Mouse (Mus musculus) testis, postnatal 14 days (tissue): Measurements from ENCODE around the gene Vsx1.

Experiments
- DNase-seq: peaks from one replicate; pipeline ENCODE4 v3.0.0; 2021; ENCODE audit warnings: low spot score

Gene Vsx1

DNA sequence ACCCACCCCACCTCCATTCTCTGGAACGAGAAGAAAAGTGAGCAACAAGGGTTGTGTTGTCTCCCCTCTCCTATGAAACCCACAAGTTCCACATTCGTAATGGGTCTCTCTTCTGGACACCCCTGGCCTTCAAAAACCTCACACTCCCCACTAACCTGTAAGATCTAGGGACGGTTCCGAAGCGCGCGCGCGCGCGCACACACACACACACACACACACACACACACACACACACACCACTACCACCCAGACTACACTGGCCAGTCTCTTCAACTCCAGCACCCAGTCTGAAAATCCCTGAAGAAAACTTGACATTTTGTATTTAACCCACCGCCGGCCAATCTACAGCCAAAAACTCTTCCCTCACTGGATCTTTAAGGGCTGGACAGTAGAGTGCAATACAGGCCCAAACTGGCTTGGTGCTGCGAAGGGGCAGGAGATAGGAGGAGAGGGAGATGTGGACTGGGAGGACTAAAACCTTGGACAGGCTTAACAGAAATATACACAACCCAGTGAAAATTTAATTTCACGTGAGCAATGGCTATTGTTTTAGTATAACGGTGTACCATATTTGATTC is at the start of gene Vsx1:
Gene Vsx1, minus strand, starts transcription at position 138 of the 578 bp plus-strand sequence.
- DNase-seq, result no peak

DNA sequence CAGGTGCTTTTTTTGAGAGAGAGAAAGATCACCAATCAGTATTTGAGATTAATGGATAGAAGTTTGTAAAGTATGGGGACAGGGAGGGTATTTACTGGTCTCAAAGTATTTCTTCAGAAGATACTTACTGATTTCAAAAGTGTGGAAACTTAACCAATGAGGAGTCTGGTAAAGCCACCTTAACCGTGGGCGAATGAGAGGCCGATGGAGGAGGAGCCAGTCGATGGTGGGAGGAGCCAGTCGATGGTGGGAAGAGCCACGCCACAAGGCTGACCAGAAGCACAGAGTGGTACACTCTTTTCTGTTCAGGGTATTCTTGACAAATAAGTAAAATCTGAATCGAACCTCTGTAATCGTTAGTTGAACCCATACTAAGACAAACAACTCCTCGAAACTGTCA is 48.7 kb upstream of the Vsx1 start:
- no peak for DNase-seq

DNA sequence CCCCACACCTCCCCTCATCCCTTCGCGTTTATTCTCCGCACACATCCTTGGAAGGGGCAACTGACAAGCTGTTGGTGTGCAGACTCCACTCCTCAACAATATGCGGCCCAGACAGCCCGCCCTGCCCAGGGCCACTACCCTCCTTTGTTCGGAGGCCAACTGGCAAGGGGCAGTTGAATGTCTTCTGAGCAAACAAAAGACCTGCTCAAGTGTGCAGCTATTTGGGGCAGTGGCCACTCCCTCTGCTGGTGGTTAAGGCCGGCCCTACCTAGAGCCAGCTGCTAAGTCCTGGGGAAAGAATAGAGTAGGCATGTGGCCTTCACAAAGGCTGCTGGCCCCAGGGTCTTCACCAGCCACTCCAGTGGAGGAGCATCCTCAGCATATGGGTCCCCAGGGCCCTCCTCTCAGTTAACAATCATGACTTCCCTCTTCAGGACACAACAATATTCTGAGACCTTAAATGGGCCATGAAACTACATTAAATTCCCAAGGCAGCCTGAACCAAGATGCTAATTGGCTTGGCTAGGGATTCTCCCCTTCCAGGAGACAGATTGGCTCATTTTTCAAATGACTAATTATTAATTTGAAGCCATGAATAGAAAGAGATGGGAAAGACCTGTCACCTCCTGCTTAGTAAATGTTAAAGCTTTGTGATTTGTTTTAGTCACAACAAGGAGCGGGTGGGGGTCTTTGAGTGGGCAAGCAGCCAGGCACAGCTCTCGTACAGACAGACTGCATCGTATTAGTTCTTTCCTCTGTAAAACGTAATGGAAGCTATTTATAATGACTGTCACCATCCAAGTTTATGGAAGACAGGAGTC is 46.8 kb upstream of the Vsx1 start:
- DNase-seq, result no peak

DNA sequence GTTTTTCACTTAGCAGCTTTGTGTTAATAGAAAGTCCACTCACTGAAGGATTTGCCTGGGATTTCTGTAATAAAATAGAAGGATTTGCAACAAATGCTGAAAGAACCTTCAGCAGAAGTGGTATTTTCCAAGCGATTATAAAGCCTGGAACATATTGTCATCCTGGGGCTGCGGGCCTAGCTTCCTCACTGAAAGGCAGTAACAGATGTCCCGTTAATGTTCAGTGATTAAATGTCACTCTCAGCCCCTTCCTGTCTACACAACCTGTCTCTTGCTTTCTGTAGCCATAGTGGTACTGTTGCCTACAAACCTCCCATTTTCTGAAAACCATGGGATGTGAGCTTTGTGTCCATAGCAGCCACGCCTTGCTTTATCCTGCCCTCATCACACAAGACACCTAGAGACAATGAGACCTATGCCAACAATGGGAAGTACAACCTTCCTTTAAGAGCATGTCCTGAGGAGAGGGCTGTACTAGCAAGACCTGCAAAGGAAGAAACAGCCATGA is 23.1 kb upstream of the Vsx1 start:
- no peak for DNase-seq

DNA sequence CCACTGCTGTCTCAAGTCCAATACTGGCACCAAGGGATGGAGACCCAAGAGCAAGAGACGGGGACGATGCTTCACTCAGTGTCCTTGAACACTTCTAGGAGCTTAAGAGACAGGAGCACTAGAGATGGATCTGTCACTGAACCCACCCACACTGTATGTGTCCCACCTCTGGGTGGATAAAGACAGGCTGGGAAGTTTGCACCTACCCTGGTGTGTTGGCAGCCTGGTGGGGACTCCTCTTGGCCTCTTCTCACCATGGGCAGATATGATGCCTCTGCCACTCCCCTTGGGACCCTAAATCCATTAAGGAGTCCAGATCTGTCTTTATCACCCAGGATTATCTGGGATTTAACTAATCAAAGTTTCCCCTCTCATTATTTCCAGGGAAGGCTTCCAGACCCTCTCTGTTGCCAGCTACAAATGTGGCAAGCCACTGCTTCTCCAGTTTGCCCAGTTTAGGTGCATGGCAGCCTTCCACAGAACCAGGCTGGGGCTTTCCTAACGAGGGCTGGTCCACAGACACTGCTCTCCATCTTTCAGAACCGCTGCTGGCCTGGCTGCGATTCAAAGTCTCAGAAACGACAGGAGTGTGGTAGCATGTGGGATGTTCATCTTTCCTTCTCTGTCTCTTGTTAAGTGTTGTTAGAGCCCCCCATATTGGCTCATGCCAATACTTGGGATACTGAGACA is 2.5 kb upstream of the Vsx1 start:
- DNase-seq, result no peak

DNA sequence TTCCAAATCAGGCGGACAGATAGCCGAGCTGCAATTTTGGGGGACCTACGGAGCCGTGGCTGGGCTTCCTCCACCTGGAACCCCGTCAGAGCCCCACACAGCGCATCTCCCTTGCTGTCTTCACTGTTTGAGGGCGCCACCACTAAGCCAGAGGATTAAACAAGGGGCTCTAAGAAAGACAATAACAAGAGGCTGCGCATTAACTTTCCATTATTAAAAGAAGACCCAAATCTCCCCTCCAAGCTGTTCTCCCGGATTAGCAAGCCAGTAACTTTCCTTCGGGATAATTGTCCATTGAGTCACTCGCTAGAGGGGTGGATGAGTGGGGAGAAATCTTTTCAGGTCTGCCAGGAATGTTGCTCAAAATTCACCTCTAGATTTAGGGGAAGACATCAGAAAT is 1.1 kb upstream of the Vsx1 start:
- no peak for DNase-seq

DNA sequence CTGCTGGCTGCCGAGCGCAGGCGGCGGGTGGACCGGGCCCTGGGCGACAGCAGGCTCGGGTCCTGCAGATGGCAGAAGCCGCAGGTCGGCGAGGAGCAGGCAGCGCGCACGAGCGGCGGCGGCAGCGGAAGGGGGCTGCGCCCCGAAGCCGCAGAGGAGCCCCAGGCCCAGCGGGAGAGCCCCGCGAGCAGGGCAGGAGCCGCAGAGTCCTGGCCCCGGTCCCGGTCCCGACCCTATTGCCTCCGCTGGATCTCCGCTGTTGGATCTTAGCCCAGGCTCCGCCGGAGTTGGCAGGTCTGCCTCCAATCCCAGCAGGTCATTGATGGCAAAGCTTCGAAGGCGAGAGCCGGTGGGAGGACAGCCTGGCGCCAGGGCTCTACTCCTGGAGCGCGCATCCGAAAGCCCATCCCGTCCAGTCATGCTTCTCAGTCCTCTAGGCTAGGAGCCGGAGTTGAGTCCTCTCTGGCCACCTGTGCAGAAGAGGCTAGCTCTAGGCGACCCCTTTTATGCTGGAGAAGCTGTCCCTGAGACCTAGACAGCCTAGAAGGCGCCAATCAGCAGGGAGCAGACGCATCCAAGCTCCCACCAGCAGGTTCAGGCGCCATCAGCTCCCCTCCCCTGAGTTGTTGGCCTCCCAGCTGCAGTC is 496 bp downstream of the Vsx1 start:
- DNase-seq, result no peak

DNA sequence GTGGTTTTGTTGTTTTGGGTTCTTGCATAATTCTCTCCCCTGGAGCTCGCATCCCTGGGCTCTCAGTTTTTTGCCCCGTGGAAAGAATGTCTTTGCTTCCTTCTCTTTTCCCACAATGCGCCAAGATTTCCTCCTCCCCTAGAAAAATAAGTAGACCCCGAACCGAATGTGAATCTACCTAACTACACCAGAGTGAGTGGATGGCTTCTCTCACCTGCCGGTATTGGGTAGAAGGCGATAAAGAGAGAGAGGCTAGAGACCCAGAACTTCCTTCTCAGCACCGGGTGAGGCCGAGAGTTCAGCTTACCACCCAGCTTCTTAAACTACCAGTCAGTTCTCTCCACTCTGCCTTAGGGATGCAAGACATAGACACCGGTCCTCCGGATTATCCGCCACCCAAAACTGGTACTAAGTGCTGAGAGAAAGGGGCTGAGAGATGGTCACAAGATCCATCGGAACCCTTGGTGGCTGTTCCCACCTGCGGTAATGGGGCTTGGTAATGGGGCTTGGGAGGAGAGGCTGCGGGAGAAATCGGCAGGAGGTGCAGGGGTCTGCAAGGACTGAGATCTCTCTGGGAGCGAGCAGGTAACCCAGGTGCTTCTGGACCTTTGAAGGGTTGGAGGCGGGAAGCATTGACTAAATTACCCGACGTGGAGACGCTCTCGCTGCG is 1.2 kb downstream of the Vsx1 start:
- DNase-seq, result no peak

DNA sequence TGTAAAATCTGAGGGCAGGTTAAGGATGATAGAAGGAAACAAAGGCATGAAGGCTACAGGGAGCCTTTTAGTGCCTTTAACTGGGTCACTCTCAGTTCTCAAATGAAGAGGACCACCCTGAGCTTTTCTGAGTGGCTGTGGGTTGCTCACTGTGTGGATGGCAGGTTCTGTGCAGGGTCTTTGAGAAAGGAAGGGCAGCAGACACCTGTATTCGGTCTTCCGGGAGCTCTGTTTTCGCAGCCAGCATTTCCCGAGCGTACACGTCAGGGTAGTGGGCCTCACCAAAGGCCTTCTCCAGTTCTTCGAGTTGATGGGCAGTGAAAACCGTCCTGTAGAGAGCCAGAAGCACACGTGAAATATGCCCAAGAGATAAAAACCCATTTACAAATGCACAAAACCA is 3.8 kb downstream of the Vsx1 start:
- no peak for DNase-seq

DNA sequence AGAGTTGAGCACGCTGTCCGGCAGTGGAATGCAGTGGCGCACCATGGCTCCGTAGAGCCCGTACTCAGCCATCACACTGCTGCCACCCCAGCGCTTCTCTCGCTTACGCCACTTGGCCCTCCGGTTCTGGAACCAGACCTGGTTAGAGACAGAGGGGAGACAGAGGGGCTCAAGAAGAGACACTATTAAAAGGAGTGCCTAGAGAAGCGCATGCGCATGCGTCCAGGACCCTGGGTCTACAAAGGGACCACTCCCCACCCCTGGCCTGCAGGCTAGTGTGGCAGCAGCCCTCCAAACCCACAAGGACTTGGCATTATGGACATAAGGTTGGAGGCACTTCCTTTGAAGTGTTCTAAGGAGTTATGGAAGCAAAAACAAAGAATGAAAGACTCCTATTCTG is 4.7 kb downstream of the Vsx1 start:
- DNase-seq, result no peak

DNA sequence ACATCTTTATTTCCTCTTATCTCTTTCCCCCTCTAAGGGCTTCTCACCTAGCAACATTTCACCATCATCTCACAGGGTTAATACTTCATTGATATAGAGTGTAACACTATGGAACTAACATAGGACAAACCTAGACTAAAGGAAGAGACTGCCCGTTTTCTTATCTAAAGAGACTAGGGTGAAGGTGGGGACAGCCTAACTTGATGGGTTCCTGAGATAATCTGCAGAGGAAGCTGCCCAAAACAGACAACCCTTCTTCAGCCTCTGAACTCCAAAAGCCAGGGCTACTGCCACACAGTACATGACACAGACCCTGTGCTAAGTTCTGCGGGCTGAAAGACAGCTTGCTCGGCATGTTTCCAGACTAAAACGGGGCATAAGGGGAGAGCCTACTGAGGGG is 7.6 kb downstream of the Vsx1 start:
- DNase-seq, result no peak

DNA sequence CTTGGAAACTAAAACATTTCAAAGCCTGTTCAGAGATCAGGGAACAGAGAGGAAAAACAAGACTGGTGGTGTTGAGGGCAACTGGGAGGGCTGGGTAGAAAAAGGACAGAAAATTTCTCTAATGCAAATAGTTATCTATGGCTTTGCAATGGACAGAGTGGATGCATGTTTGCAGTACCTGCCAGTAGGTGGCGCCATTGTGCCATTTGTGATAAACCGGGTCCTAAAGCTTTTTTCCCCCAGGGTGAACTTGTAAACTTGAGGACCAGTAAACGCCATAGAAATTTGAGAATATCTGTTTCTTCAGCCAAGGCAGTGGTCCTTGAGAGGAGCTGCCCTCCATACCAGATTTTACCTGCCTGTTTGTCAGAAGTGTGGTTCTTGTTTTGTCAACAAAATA is 10.8 kb downstream of the Vsx1 start:
- peak; percentile 66 for DNase-seq

DNA sequence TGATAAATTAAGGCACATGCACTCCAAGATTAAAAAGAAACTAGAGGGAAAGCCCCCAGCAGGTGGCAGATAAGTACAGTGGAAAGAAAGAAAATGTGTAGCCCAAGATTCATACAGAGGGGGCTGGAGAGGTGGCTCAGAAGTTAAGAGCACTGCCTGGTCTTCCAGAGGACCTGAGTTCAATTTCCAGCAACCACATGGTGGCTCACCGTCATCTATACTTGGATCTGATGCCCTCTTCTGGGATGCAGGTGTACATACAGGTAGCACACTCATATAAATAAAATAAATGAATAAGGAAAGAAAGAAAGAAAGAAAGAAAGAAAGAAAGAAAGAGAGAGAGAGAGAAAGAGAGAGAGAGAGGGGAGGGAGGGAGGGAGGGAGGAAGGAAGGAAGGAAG is 13.6 kb downstream of the Vsx1 start:
- no peak for DNase-seq

DNA sequence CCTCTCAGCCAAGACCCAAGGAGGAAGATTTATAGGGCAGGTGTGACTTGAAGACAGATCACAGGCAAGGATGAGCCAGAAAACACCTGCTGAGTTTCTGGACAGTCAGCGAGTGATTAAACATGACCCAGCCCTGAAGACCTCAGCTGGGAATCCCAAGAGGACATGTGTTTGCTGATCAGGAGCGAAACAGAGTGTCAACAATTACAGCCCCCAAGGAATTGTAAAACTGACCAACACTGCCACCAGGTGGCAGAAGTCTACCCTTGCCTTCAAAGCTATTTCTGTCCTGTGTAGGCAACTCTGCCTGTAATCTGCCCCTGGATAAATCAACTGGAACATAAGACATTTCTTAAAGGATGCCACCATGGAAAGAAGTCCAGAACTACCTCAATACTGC is 14.3 kb downstream of the Vsx1 start:
- DNase-seq, result no peak

DNA sequence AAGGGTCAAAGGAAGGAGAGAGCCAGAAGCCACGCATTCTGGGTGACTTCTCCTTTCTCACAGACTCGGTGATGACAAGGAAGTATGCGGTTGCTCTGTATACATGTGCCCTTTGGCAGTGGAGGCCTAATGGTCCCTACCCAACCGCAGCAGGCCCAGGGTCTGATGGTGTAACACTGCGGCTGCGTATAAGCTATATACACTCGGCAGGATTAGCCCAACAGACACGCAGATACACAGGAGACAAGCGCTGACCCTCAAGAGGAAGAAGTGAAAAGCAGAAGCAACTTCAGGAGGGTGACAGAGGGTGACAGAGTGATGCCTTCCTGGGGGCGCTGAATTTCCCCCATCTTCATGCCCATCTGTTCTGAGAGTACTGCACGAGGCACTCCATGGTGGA is 15.2 kb downstream of the Vsx1 start:
- DNase-seq, result no peak

DNA sequence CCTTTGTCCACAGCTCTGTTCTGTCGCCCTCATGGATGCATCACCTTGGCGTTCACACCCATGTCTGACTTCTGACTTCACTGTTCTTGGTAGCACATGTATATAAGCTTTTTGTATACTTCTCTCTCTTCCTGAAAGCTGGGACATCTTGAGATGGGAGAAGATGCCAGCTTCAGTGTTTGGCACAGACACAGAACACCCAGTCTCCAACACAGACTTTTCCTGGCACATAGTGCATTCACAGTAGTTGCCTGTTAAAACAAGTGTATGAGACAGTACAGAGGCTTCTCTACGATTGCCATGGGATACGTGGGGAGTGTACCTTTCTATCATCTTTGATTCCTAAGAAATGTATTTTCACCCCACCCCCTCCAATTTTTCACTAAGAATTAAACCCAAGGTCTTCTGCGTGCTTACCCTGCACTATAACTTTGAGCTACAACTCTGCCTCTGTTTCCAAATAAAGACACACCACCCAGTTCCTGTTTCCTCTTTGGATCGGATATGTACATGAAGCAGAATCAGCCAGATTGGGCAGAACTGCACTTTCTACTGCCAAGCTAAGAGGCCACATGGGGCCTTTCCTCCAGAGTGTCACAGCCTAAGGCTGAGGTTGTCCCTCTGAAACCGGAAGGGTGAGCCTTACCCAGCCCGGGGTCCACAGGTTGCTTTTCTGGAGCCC is 17.4 kb downstream of the Vsx1 start:
- DNase-seq, result no peak

DNA sequence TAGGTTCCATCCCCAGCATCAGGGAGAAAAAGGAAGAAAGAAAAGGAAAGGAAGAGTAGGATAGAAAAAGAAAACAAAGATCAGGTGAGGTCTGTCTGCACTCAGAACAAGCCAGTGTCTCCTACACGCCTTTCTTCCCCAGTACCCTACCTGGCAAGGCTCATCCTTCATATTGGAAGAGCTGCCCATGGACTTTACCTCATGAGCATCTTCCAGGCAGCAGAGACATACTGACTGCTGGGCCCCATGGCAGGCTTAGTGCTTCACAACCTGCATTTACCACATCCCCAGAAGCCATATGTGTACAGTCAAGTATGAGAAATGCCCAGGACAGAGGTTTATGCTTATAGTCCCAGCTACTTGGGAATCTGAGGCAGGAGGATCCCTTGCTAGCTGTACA is 18.2 kb downstream of the Vsx1 start:
- DNase-seq, result no peak

DNA sequence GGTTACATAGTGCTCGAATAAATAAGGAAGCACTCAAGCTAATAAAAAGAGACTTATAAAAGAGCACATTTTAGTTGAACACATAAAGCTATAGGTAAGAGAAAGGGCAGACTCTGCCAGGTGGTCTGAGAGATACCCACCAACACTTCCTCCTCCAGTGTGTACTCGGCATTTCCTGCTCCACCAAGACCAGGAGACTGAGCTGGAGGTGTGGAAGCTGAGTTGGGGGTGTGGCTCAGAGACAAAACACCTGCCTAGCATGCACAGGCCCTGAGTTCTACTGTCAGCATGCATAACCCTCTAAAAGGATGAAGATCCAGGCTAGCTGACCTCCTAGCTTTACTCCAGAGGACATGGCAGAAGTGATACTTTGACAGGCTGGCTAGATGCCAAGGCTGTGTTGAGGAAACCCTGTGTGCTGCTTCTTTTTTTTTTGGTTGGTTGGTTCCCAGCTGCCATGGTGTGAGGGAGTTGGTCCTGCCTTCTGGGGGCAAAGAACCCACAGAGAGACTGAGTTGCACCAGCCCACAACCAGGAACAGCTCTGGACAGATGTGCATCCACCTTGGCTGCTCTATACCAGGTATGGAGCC is 19.6 kb downstream of the Vsx1 start:
- no peak for DNase-seq

DNA sequence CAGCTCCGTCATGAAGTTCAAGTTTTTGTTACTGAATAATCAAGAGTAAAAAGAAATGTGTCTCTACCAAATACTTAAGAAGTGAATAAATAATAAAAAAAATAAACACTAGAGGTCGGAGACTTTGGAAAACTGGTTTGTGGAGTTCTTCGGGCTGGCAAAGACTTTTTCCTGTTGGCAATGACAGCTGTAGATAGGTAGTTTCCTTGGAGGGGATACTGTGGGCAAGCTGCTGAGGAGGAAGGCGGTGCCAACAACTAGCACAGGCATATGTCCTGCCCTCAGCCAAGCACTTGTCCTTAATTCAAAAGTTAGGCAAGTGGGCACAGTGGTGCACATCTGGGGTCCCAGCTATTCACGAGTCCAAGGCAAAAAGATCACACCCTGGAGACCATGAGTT is 20.2 kb downstream of the Vsx1 start:
- no peak for DNase-seq

DNA sequence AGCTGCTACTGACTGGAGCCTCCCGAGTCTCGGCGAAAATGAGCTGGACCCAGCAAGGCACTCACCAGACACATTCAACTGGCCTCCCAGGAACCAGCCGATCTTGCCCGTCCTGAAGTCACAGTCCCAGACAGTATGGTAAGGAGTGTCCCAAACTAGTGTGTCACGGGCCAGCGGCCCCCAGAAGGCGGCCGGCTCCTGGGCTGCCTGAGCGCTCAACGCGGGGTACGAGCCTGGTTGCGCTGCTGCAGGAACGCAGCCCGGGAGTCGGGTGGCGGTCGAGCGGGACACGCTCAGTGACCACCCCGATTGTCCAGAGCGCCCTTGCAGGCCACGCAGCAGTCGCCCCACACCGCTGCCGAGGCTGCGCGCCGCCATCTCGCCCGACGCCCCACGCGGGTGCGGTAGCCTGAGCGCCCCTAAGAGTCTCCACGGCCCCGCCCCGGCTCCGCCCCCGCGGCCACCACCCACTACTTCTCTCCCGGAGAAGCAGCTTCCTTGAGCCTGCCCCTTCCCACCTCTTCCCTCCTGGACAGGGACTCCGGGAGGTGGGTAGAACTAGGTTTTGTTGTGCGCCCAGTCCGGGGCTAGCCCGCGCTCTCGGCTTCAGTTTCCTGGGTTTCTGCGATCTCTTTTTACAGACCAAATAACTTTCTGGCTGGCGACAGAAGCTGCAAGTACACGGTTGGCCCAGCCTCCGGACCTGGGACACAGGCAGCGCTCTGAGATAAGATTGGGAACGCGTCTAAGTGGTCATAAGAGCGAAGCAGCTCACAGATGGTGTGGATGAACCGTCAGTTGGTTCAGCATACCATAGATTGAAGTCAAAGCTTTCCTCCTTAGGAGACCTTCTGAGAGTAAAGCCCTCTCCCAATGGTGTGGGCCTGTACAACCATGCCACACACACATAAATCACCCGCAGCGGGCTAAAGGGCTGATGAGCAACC is 21.1 kb downstream of the Vsx1 start, which contains the start of gene Acss1:
Gene Acss1, minus strand, starts transcription at position 681 of the 947 bp plus-strand sequence.
- DNase-seq, result peak; percentile 64
